Mouse (Mus musculus): ENCODE measurements around the gene Rars. TPM values are rescaled to one million over a fixed set of nuclear protein-coding genes. Genes with fewer than 3 reads are reported as not detected.
"Not testable (repeated sequence)": the region's sequence is repeated elsewhere in the genome, so short reads cannot be mapped to it uniquely, and the experiment has no call there.

The Rars gene
- polyA plus RNA-seq, 1 experiment from 2014 or later, result 82.4 TPM

DNA sequence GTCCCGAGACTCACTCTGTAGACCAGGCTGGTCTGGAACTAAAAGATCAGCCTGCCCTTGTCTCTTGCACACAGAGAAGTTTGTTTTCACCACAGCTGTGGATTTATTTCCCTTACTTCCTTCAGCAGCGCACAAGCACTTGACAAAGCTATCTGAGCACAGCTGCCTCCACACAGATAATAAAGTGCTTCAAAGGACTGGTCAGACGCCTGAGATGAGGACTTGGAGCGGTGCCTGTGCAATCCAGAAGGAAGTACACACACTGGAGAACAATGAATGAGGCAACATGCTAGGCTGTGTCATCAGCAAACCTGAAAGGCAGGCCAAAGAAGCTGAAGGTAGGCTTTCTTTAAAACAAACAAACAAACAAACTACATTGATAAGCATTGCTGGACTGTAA is 2.2 kb downstream of the Rars start:
- no peaks in the 10 kb centered on the region for H3K27me3 ChIP-seq (ENCODE audit: control insufficient read depth, insufficient read depth, low read length)
- no peak overlapping the region; the same call in 1 of the 2 replicates for H3K4me2 ChIP-seq
- peaks cover 18% of the 10 kb centered on the region for H3K36me3 ChIP-seq (ENCODE audit: control insufficient read depth, insufficient read depth, low read length)
- no peak overlapping the region for H3K4me3 ChIP-seq (ENCODE audit: low read depth, low read length)
- H3K4me1 ChIP-seq (ENCODE audit: control insufficient read depth, insufficient read depth, low read length), result peaks cover 7% of the 10 kb centered on the region; the same call in 1 of the 2 replicates
- ATAC-seq (replicated peaks; ENCODE audit: insufficient number of reproducible peaks, low FRiP score, low TSS enrichment), result no peak
- H3K9me3 ChIP-seq (replicated peaks; ENCODE audit: control insufficient read depth, low read length), result no peaks in the 10 kb centered on the region
- no peak overlapping the region for H3K27ac ChIP-seq (ENCODE audit: low read depth, low read length)
- WGBS (ENCODE audit: insufficient replicate concordance), result 39% methylated on average over 4 of the region's 4 CpGs
- no peak overlapping the region for H3K9ac ChIP-seq (ENCODE audit: low read depth, low read length)

DNA sequence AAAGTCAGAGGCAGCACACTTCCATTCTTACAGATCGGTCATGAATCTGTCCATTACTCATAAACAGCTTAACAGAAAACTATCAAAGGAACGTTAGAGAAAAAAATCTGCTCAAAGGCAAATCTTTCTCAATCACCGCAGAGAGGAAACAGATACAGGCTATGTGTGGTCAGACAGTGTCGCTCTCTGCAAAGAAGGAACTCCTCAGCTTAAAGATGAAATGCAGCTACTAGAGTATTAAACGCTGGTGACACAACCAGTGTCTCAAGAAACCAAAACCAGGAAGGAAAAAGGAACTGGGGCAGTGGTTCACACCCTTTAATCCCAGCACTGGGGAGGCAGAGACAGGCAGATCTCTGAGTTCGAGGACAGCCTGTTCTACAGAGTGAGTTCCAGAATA is 6.6 kb downstream of the Rars start:
- no peaks in the 10 kb centered on the region for H3K4me1 ChIP-seq (ENCODE audit: control insufficient read depth, insufficient read depth, low read length)
- WGBS (ENCODE audit: insufficient replicate concordance), result 87% methylated on average over 6 of the region's 6 CpGs
- no peak overlapping the region for H3K27ac ChIP-seq (ENCODE audit: low read depth, low read length)
- H3K9me3 ChIP-seq (replicated peaks; ENCODE audit: control insufficient read depth, low read length), result no peaks in the 10 kb centered on the region
- H3K4me3 ChIP-seq (ENCODE audit: low read depth, low read length), result no peak overlapping the region
- H3K4me2 ChIP-seq, result no peak overlapping the region
- ATAC-seq (replicated peaks; ENCODE audit: insufficient number of reproducible peaks, low FRiP score, low TSS enrichment), result no peak
- H3K27me3 ChIP-seq (ENCODE audit: control insufficient read depth, insufficient read depth, low read length), result no peaks in the 10 kb centered on the region
- no peak overlapping the region for H3K9ac ChIP-seq (ENCODE audit: low read depth, low read length)
- peaks cover 39% of the 10 kb centered on the region for H3K36me3 ChIP-seq (ENCODE audit: control insufficient read depth, insufficient read depth, low read length)

DNA sequence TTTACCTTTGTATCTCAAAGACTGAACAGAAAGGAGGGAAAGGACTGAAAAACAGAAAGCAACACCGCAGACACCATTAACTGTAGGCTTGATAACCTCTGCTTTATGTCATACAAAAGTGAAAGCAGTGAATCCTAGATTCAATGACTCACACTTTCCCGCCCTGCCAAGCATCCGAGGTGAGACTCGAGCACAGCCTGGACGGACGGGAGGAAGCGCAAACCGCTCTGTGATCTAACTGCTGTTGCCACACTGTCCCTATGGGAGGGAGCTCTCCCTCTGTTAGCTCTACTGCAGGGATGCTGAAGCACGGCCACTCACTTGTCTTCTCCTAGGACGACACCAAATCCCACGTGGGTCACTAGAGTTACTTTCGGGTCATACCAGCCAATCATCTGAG is 18.0 kb downstream of the Rars start:
- 85% methylated on average over 12 of the region's 12 CpGs for WGBS (ENCODE audit: insufficient replicate concordance)
- Histone ChIP-seq H3K4me1 (ENCODE audit: control insufficient read depth, insufficient read depth, low read length) (no peaks in the 10 kb centered on the region), H3K27ac (ENCODE audit: low read depth, low read length) (no peak overlapping the region), H3K4me3 (ENCODE audit: low read depth, low read length) (no peak overlapping the region), H3K4me2 (no peak overlapping the region), H3K27me3 (ENCODE audit: control insufficient read depth, insufficient read depth, low read length) (no peaks in the 10 kb centered on the region), H3K36me3 (ENCODE audit: control insufficient read depth, insufficient read depth, low read length) (peaks cover 42% of the 10 kb centered on the region), H3K9me3 (replicated peaks; ENCODE audit: control insufficient read depth, low read length) (no peaks in the 10 kb centered on the region), H3K9ac (ENCODE audit: low read depth, low read length) (no peak overlapping the region)
- no peak for ATAC-seq (replicated peaks; ENCODE audit: insufficient number of reproducible peaks, low FRiP score, low TSS enrichment)

DNA sequence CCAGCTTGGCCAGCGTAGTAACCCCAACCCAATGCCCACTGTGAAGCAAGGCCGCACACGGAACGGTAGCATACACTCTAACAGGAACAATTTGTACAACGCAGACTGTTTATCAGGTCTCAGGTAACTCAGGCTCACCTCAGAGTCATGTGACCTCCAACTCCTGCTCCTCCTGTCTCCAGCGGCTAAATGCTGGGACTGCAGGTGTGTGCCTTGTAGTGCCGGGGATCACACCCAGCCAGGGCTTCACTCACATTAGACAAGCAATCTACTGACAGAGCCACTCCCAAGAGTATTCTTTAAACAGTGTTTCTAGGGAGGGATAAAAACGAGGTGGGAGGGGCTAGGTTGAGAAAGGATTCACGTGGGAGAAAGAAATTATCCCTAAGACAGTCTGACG is 22.8 kb downstream of the Rars start:
- Histone ChIP-seq H3K4me2 (no peak overlapping the region), H3K36me3 (ENCODE audit: control insufficient read depth, insufficient read depth, low read length) (peaks cover 48% of the 10 kb centered on the region)
- 84% methylated on average over 10 of the region's 10 CpGs for WGBS (ENCODE audit: insufficient replicate concordance)

DNA sequence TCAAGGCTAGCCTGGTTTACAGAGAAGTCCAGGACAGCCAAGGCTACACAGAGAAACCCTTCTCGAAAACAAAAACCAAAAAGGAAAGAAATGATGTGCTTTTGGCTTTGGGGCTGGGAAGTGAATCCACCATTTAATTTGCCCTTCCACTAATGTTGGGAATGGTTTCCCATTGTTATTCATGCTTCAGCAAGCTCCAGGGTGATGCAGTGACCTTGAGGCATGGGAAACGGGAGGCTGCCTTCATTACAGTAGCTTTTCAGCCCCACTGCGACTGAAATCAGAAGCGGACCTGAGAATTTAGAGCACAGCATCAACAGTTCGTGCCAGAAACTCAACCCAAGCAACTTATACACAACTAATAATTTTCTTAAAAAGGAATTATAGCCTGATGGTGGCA is 33.0 kb downstream of the Rars start:
- Histone ChIP-seq H3K27ac (ENCODE audit: low read depth, low read length) (no peak overlapping the region), H3K4me2 (no peak overlapping the region), H3K27me3 (ENCODE audit: control insufficient read depth, insufficient read depth, low read length) (peaks cover 34% of the 10 kb centered on the region), H3K4me1 (ENCODE audit: control insufficient read depth, insufficient read depth, low read length) (peaks cover 8% of the 10 kb centered on the region; the same call in 1 of the 2 replicates), H3K9ac (ENCODE audit: low read depth, low read length) (no peak overlapping the region), H3K4me3 (ENCODE audit: low read depth, low read length) (no peak overlapping the region), H3K36me3 (ENCODE audit: control insufficient read depth, insufficient read depth, low read length) (no peaks in the 10 kb centered on the region), H3K9me3 (replicated peaks; ENCODE audit: control insufficient read depth, low read length) (no peaks in the 10 kb centered on the region)
- no peak for ATAC-seq (replicated peaks; ENCODE audit: insufficient number of reproducible peaks, low FRiP score, low TSS enrichment)
- WGBS (ENCODE audit: insufficient replicate concordance), result 72% methylated on average over 5 of the region's 5 CpGs

More for the DNA sequence above, 22.8 kb downstream of the Rars start:
- Histone ChIP-seq H3K27me3 (ENCODE audit: control insufficient read depth, insufficient read depth, low read length) (no peaks in the 10 kb centered on the region), H3K4me1 (ENCODE audit: control insufficient read depth, insufficient read depth, low read length) (no peaks in the 10 kb centered on the region), H3K9me3 (replicated peaks; ENCODE audit: control insufficient read depth, low read length) (no peaks in the 10 kb centered on the region), H3K4me3 (ENCODE audit: low read depth, low read length) (no peak overlapping the region), H3K9ac (ENCODE audit: low read depth, low read length) (no peak overlapping the region), H3K27ac (ENCODE audit: low read depth, low read length) (no peak overlapping the region)
- no peak for ATAC-seq (replicated peaks; ENCODE audit: insufficient number of reproducible peaks, low FRiP score, low TSS enrichment)

DNA sequence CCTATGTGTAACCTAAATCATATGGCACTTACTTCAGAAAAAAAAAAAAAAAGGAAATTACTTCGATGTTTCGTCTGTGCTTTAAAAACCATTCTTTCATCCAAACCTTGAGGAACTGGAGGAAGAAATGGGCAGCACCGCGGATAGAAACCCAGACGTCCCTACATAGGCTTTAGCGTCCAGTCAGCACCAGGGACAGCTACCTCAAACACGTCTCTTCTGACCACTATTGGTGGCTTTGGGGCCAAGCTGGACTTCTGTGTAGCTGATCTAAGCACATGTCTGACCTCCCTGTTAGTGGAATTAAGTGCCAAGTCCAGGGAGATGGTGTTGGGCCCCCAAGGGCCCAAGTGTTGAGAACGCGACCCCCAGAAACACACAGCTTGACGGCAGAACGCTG is 35.4 kb downstream of the Rars start, which contains the start of gene Fbll1:
TSS of gene Fbll1 (minus strand) at position 11 of the 400 bp plus-strand sequence.
- peaks cover 8% of the 10 kb centered on the region; the same call in 1 of the 2 replicates for H3K4me1 ChIP-seq (ENCODE audit: control insufficient read depth, insufficient read depth, low read length)
- no peaks in the 10 kb centered on the region for H3K36me3 ChIP-seq (ENCODE audit: control insufficient read depth, insufficient read depth, low read length)
- no peak within 1 kb of the TSS for H3K27ac ChIP-seq (ENCODE audit: low read depth, low read length)
- no peak within 1 kb of the TSS for H3K9ac ChIP-seq (ENCODE audit: low read depth, low read length)
- WGBS (ENCODE audit: insufficient replicate concordance), result 14% methylated on average over 11 of the region's 11 CpGs
- H3K27me3 ChIP-seq (ENCODE audit: control insufficient read depth, insufficient read depth, low read length), result peaks cover 50% of the 10 kb centered on the region
- peak within 1 kb of the TSS; percentile 39 for H3K4me3 ChIP-seq (ENCODE audit: low read depth, low read length)
- no peak for ATAC-seq (replicated peaks; ENCODE audit: insufficient number of reproducible peaks, low FRiP score, low TSS enrichment)
- H3K9me3 ChIP-seq (replicated peaks; ENCODE audit: control insufficient read depth, low read length), result no peaks in the 10 kb centered on the region
- H3K4me2 ChIP-seq, result peak within 1 kb of the TSS; percentile 65

DNA sequence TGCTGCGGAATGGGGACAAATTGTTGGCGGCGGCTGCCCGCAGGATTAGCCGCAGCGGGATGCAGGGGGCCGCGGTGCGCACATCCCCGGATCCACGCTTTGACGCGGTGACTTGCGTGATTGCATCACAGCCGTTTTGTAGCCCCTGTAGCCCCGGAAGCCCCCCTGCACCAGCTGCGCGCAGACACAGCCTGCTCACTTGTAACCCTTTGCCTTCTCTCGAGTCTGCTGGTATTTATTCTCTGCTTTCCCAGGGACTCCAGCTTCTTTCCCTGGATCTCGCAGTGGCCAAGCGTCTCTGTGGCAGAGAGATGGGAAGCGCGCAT is 35.8 kb downstream of the Rars start:
- Histone ChIP-seq H3K36me3 (ENCODE audit: control insufficient read depth, insufficient read depth, low read length) (no peaks in the 10 kb centered on the region), H3K4me1 (ENCODE audit: control insufficient read depth, insufficient read depth, low read length) (peaks cover 8% of the 10 kb centered on the region; the same call in 1 of the 2 replicates), H3K4me2 (peak overlapping the region; percentile 65), H3K27me3 (ENCODE audit: control insufficient read depth, insufficient read depth, low read length) (peaks cover 50% of the 10 kb centered on the region), H3K9me3 (replicated peaks; ENCODE audit: control insufficient read depth, low read length) (no peaks in the 10 kb centered on the region), H3K9ac (ENCODE audit: low read depth, low read length) (no peak overlapping the region), H3K4me3 (ENCODE audit: low read depth, low read length) (peak overlapping the region; percentile 39), H3K27ac (ENCODE audit: low read depth, low read length) (no peak overlapping the region)
- ATAC-seq (replicated peaks; ENCODE audit: insufficient number of reproducible peaks, low FRiP score, low TSS enrichment), result no peak
- 6% methylated on average over 23 of the region's 23 CpGs for WGBS (ENCODE audit: insufficient replicate concordance)

DNA sequence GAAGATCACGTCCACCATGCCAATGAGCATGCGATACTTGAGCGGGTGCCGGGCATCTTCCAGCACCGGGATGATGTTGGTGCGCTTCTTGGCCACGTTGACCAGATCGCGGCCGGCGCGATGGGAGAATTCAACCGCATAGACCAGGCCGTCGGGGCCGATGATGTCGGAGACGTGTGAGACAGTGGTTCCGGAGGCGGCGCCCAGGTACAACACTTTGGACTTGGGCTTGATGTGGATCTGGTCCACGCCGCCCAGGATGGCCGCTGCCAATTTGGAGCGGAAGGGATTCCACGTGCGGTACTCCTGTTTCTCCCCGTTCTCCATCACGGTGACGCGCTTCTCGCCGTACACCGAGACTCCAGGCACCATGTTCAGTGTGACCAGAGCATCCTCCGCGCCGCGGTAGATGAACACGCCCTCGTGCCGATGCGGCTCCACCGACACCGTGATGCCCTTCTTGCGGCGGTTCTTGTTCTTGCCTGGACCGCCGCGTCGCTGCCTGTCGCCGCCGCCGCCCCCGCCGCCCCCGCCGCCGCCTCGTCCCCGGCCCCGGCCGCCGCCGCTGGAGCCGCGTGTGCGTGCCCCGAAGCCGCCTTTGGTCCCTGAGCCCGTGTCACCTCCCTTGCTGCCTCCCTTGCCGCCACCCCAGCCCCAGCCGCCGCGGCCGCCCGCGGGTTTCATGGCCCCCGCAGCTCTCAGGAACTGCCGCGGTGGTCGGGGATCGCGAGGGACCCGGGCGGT is 36.4 kb downstream of the Rars start:
- H3K27me3 ChIP-seq (ENCODE audit: control insufficient read depth, insufficient read depth, low read length), result peaks cover 50% of the 10 kb centered on the region
- ATAC-seq (replicated peaks; ENCODE audit: insufficient number of reproducible peaks, low FRiP score, low TSS enrichment), result no peak
- no peak overlapping the region for H3K27ac ChIP-seq (ENCODE audit: low read depth, low read length)
- 3% methylated on average over 79 of the region's 86 CpGs for WGBS (ENCODE audit: insufficient replicate concordance)
- H3K4me1 ChIP-seq (ENCODE audit: control insufficient read depth, insufficient read depth, low read length), result peaks cover 8% of the 10 kb centered on the region; the same call in 1 of the 2 replicates
- peak overlapping the region; percentile 65 for H3K4me2 ChIP-seq
- no peak overlapping the region for H3K9ac ChIP-seq (ENCODE audit: low read depth, low read length)
- no peaks in the 10 kb centered on the region for H3K36me3 ChIP-seq (ENCODE audit: control insufficient read depth, insufficient read depth, low read length)
- peak overlapping the region; percentile 39 for H3K4me3 ChIP-seq (ENCODE audit: low read depth, low read length)
- H3K9me3 ChIP-seq (replicated peaks; ENCODE audit: control insufficient read depth, low read length), result no peaks in the 10 kb centered on the region

DNA sequence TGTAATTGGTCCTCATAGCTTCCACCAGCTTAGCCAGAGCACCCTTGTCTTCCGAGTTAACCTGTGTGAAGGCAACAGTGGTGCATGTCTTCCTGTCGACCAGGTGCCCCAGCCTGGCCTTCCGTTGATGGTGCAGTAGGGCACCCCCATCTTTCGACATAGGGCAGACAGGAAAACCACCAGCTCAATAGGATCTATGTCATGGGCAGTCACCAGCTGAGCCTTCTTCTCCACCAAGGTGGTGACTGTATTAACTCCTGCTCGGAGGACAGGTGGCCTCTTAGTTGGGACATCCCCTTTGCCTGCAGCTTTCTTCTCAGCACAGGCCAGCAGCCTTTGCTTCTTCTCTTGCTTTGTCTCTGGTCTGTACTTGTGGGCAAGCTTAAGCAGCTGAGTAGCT is 41.5 kb downstream of the Rars start:
- H3K9me3 ChIP-seq (replicated peaks; ENCODE audit: control insufficient read depth, low read length); H3K36me3 ChIP-seq (ENCODE audit: control insufficient read depth, insufficient read depth, low read length); H3K27ac ChIP-seq (ENCODE audit: low read depth, low read length); H3K4me3 ChIP-seq (ENCODE audit: low read depth, low read length); H3K9ac ChIP-seq (ENCODE audit: low read depth, low read length); ATAC-seq (replicated peaks; ENCODE audit: insufficient number of reproducible peaks, low FRiP score, low TSS enrichment); H3K4me1 ChIP-seq (ENCODE audit: control insufficient read depth, insufficient read depth, low read length); H3K4me2 ChIP-seq: not testable (repeated sequence)
- 78% methylated on average over 5 of the region's 5 CpGs for WGBS (ENCODE audit: insufficient replicate concordance)
- peaks cover 30% of the 10 kb centered on the region for H3K27me3 ChIP-seq (ENCODE audit: control insufficient read depth, insufficient read depth, low read length)

All from heart, embryonic 11.5 days (tissue).